Mouse (Mus musculus) adrenal gland, postnatal 36 days (tissue): ENCODE measurements at regions not wholly inside any gene's neighbourhood (a gene's known extent, or its start where the extent isn't known, plus 50 kb on each side); places are given as distances from the start of the nearest gene placed in this dataset.

Experiments used
- DNase-seq, 2 experiments: peaks; one replicate each; pipeline ENCODE4 v3.0.0; 2021; ENCODE audit warnings: mixed read lengths in 1 of 2

- DNase-seq: no peak
These were observed 440.7 kb downstream of the Adam3 start for GRCm38 (mm10) chr8:24284966-24285365.

GRCm38 (mm10) chr8:24283901-24284405 is 441.7 kb downstream of the Adam3 start:
- DNase-seq: no peak

- no peak for DNase-seq
These were observed 445.4 kb downstream of the Adam3 start for GRCm38 (mm10) chr8:24280296-24280695.

- no peak for DNase-seq
These were observed 447.3 kb downstream of the Adam3 start for GRCm38 (mm10) chr8:24278391-24278790.

- DNase-seq: no peak
These were observed 464.3 kb downstream of the Adam3 start for GRCm38 (mm10) chr8:24261359-24261758.

GRCm38 (mm10) chr8:24258622-24259021 is 467.0 kb downstream of the Adam3 start:
- DNase-seq: no peak

- DNase-seq: no peak
These were observed 483.4 kb downstream of the Adam3 start for GRCm38 (mm10) chr8:24242211-24242610.

GRCm38 (mm10) chr8:24240211-24240983 is 485.3 kb downstream of the Adam3 start:
- DNase-seq: no peak

GRCm38 (mm10) chr8:24234981-24235380 is 490.7 kb downstream of the Adam3 start:
- no peak for DNase-seq

- DNase-seq: no peak
These were observed 497.5 kb downstream of the Adam3 start for GRCm38 (mm10) chr8:24228148-24228547.

GRCm38 (mm10) chr8:24227331-24228072 is 498.1 kb downstream of the Adam3 start:
- no peak for DNase-seq

GRCm38 (mm10) chr8:24220222-24220621 is 505.4 kb downstream of the Adam3 start:
- DNase-seq: no peak

GRCm38 (mm10) chr8:24216655-24217054 is 509.0 kb downstream of the Adam3 start:
- DNase-seq: no peak

GRCm38 (mm10) chr8:24215510-24216138 is 510.0 kb downstream of the Adam3 start:
- no peak for DNase-seq

GRCm38 (mm10) chr8:24214315-24214714 is 511.3 kb downstream of the Adam3 start:
- DNase-seq: no peak

- peak in 1 of 2 experiments; percentile 14 for DNase-seq
These were observed 513.1 kb downstream of the Adam3 start for GRCm38 (mm10) chr8:24212216-24213200.

- DNase-seq: peak; percentile 39 to 56
These were observed 514.6 kb downstream of the Adam3 start for GRCm38 (mm10) chr8:24211091-24211490.
